Mouse (Mus musculus): ENCODE measurements around the gene Pet117.
A peak's percentile ranks its signal among the peaks of the same experiment; 100 is the strongest.
"Not testable (repeated sequence)": the region's sequence is repeated elsewhere in the genome, so short reads cannot be mapped to it uniquely, and the experiment has no call there.

Pet117 gene

DNA sequence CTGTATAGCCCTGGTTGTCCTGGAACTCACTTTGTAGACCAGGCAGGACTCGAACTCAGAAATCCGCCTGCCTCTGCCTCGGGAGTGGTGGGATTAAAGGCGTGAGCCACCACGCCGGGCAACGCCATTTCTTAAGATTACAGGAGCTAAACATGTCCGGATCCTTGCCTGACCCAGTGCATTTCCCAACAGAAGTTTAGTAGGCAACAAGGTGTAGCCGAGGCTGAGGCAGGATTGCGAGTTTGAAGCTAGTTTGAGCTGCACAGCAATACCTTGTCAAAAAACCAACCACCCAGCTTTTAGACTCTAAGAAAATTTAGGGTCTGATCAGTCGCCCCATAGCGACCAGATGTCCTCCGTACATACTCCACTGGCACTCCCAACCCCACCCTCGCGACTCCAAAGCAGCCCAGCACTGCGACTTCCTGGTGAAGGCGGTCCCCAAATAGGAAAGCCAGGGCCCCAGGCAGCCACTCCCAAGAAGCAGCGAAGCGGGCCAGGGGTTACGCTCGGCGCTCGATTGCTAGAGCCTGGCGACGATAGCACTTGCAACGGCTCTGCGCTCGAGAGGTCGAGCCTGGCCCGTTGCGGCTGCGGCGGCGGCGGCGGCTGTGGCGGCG lies at the start of gene Pet117, which contains the start of gene Kat14:
Gene Pet117 (plus strand): TSS at position 597 of the 620 bp plus-strand sequence.
Gene Kat14 (plus strand): TSS at position 584 of the 620 bp plus-strand sequence.
- peak; percentile 95 for DNase-seq (ENCODE audit: low read depth, low spot score)

GRCm38 (mm10) chr2:144324218-144324617 lies 44.6 kb upstream of the Pet117 start:
- DNase-seq (ENCODE audit: low read depth, low spot score), result no peak

GRCm38 (mm10) chr2:144329451-144329850 lies 39.3 kb upstream of the Pet117 start:
- DNase-seq (ENCODE audit: low read depth, low spot score), result no peak

DNA sequence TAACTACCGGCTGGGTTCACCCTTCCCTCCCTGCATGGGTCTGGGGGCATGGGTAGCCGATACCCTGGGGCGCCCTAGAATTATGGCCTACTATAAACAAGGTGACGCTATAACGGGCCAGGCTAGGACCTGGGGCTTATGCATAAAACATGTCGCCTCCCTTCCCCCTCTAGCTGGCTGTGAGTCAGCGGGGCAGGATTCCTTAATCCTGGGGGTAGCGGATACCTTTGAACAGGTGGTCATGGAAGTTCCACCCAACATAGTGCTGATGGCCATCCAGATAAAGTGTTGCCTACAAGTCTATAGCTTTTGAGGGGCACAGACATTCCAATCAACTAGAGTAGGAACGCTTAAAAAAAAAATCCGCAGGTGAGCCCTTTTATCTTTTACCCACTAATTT lies 38.9 kb upstream of the Pet117 start:
- no peak for DNase-seq (ENCODE audit: low read depth, low spot score)

- no peak for DNase-seq (ENCODE audit: low read depth, low spot score)
Observed at GRCm38 (mm10) chr2:144330352-144330959, 38.3 kb upstream of the Pet117 start.

DNA sequence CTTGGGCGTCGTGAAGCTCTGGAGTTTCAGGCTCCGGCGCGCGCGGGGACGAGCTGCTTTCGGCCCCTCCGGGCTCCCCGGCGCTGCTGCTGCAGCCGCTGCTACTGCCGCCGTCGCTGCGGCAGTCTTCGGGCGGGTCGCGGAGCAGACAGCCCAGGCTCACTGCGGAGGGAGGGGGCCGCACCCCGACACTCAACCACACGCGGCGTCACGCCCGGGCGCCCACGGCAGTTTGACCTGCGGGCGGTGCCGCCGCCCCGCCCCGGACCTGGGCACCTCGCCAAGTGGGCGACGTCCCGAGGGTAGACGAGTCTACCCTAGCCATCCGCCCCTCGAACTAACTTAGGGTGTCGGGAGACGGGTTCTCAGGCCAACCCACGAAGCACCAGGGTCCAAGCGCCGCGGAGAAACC lies 37.8 kb upstream of the Pet117 start:
- DNase-seq (ENCODE audit: low read depth, low spot score), result no peak

DNA sequence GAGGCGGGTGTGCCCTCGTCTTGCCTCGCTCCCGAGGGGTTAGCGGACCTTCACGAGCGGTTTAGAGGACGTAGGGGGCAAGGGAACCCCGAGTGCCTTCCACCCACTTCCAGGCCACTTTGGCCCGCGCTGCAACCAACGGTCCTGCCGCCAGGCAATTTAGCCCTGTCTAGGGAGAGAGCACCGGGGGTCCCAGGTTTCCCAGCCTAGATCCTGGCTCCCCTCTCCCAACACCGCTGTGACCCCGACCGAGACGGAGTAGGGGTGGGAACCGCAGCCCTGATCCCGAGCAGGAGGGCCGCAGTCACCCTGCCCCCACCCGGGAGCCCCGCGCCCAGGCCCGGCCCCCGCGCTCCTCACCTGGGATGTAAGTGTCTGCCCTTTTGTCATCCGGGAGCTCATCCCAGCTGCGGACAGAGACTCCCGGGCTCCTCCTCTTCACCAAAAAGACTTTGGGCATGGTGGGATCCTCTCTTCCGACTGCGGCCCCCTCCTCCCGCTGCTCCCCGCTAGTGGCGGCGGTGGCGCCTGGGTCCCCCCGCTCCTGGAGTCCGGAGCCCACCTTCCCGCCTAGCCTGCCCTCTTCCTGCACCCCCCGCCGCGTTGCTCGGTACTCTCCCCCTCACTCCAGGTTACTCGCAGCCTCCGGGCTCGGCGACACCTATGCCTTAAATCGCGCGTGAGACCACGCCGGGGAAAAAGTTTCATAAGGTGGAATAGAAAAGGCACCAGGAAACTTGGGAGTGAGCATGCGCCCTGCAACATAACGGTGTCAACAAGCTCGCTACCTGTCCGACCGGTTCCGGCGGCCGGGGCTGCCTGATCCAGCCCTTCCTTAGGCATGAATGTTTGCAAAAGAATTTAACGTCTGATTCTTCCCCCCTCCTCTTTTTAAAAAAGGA lies 37.1 kb upstream of the Pet117 start, which contains the start of gene Ovol2:
Gene Ovol2 (minus strand): TSS at position 746 of the 902 bp plus-strand sequence.
- peak; percentile 39 for DNase-seq (ENCODE audit: low read depth, low spot score)

- DNase-seq (ENCODE audit: low read depth, low spot score), result no peak
Observed at GRCm38 (mm10) chr2:144332486-144332885, 36.3 kb upstream of the Pet117 start.

DNA sequence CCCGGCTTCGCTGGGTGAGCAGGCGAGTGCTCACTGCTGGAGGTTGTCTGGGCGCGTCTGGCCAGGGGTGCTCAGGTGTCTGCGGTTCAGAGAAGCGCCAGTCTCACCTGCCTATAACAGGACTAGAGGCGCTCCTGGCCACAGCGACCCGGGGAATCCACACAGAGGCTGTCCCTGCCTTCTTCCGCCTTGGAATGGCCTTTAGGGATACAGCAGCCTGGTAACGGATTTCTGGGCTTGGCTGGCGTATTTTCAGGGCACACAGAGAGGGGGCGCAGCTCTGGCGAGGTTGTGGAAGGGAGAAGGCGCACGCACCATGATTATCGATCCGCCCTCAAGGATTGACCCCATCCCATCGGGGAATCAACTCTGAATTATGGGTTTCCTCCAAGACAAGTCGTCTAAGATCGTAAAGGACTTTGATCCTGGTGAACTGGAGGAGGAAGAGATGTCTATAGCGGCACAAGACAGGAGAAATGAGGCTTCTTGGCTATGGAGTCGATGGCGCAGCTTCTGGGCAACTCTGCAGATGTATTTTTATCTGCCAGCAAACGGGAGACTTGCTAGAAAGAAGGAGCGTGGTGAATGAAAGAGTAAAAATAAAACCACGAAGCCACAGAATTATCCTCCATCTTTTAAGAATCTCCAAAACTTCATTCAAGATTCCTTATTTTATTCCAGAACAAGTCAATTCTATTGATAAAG lies 35.5 kb upstream of the Pet117 start:
- no peak for DNase-seq (ENCODE audit: low read depth, low spot score)

GRCm38 (mm10) chr2:144337230-144337629 lies 31.6 kb upstream of the Pet117 start:
- no peak for DNase-seq (ENCODE audit: low read depth, low spot score)

DNA sequence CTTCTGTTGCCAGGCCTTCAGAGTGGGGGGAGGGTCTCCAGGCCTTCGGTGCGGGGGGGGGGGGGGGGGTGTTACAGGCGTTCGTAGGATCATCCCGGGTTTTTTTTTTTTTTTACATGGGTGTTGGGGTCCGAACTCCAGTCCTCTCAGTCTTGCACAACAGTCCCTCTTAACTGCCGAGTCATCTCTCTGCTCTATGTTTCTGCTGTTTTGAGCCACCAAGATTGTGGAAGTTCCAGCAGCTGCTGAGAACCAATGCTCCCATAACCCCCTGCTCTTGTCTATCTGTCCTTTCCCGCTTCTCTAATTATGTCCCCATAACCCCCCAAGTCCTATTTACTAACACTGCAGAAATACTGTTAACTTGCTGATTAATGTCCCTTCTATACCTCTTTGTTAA lies 31.1 kb upstream of the Pet117 start:
- DNase-seq (ENCODE audit: low read depth, low spot score), result no peak

- not testable (repeated sequence) for DNase-seq (ENCODE audit: low read depth, low spot score)
Observed at GRCm38 (mm10) chr2:144338149-144338548, 30.6 kb upstream of the Pet117 start.

DNA sequence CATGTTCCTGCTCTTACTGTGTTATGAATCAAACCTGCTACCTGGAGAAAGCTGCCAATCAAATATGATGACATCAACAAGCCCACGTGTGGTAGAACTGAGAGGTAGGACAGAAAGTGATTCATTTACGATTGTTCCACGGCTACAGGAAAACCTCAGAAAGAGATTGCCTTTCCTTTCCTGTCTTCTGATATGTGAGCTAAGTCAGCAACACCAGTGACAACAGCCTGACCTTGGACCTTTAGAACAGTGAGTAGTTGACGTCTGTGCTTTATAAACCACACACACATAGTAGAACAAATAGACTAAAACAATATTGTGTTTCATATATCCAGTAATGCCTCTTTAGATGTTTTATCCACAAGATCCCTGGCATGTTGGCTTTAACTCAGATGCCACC lies 25.6 kb upstream of the Pet117 start:
- no peak for DNase-seq (ENCODE audit: low read depth, low spot score)

GRCm38 (mm10) chr2:144348525-144348924 lies 20.3 kb upstream of the Pet117 start:
- no peak for DNase-seq (ENCODE audit: low read depth, low spot score)

DNA sequence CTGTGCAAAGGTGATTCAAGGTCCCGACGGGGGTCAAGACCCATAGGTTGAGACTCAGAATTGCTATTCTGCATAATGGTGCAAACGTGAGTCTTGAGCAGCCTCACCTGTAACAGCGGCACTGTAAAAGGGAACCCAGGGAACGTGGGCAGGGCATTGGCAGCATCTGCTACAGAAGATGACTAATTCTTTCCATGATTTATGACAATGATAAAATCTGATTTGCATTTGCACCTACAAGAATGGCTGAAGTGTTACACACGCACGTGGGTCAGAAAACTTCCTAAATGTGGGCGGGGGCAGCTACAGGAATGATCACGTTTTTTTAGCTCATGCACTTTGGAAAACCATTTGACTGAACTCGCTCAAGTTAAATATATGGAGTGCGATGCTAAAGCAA lies 16.0 kb upstream of the Pet117 start:
- no peak for DNase-seq (ENCODE audit: low read depth, low spot score)

GRCm38 (mm10) chr2:144369020-144369421 lies 225 bp downstream of the Pet117 start:
- DNase-seq (ENCODE audit: low read depth, low spot score), result peak; percentile 47

DNA sequence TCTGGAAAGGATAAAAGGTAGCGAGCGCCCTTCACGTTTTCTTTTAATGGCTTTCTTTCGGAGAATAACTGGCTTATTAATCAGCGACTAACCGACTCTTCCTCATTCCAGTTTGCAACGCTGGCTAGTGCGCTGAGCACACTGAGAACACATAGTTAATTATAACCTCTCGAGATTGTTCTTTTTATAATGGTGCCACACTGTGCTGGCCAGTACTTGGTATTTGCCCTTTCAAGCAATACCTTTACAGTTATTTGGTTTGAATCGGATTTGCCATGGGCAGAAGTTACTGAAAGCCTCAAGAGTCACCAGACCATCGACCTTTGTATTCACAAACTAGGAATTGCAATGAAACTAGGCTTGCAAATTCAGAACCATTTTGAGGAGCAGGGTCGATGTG lies 715 bp downstream of the Pet117 start:
- DNase-seq (ENCODE audit: low read depth, low spot score), result peak; percentile 14

- no peak for DNase-seq (ENCODE audit: low read depth, low spot score)
Observed at GRCm38 (mm10) chr2:144371566-144371965, 2.8 kb downstream of the Pet117 start.

- DNase-seq (ENCODE audit: low read depth, low spot score), result no peak
Observed at GRCm38 (mm10) chr2:144373063-144373462, 4.3 kb downstream of the Pet117 start.

DNA sequence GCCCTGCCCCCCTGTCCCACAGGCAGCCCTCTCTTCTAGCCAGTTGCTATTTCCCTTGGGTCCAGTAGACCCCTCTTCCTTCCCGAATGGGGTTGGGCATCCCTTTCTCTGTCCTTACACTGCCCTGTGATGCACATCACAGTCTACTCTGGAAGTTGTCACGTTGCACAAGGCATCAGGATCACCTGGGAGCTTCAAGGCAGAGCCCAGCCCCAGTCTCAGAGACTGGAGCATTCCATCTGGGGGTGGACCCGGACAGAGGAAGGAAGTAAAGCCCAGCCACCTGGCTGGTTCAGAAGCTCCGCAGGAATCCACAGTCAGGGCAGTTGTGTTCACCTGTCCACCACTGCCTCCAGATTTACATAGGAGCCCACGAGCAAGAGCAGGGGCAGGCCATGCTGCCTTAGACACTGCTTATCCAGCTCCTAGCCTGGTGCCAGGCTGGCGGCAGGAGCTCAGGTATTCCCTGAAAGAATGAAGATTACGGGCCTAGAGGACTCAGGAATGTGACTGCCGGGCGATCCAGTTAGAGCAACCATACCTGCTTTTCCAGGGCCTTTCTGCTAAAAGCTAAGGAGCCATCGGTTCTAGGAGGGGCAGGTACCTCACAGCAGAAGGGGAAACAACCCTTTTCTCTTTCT lies 6.4 kb downstream of the Pet117 start:
- DNase-seq (ENCODE audit: low read depth, low spot score), result no peak

GRCm38 (mm10) chr2:144381293-144381692 lies 12.5 kb downstream of the Pet117 start:
- DNase-seq (ENCODE audit: low read depth, low spot score), result no peak

Measured in forelimb bud, embryonic 11.5 days (tissue).